Mouse (Mus musculus) MEL (cell line): ENCODE data around the gene Zic2. TPM values are rescaled to one million over a fixed set of nuclear protein-coding genes. Genes with fewer than 3 reads are reported as not detected.

Source experiments
- DNase-seq: peaks from one replicate; pipeline ENCODE4 v3.0.0; 2011; ENCODE audit warnings: low read depth, low spot score
- H3K27ac ChIP-seq: 2 replicates; pipeline ENCODE4 v1.5.1; 2012; ENCODE audit warnings: low read depth, mild to moderate bottlenecking, control low read depth, low read length, moderate library complexity; ENCODE audit not compliant: control insufficient read depth
- H3K27me3 ChIP-seq, 2 experiments: fragments of 150-350 bp in 1 of 2; sonication (generic) in 1 of 2; 2 replicates each; pipeline ENCODE4 v1.6.1; 2012; ENCODE audit warnings: low read length in 2 of 2, mild to moderate bottlenecking in 2 of 2, improper control_type of control experiment in 1 of 2, moderate library complexity in 1 of 2; ENCODE audit not compliant: insufficient read depth in 2 of 2, control insufficient read depth in 1 of 2
- H3K36me3 ChIP-seq, 2 experiments: 2 replicates each; pipeline ENCODE4 v1.6.1; 2012 to 2014; ENCODE audit warnings: low read length in 2 of 2, improper control_type of control experiment in 1 of 2, inconsistent platforms in 1 of 2, mild to moderate bottlenecking in 1 of 2; ENCODE audit not compliant: insufficient read depth in 2 of 2, control insufficient read depth in 1 of 2
- H3K4me1 ChIP-seq, 2 experiments: fragments of 150-350 bp in 1 of 2; sonication (generic) in 1 of 2; 2 replicates each; pipeline ENCODE4 v1.6.1; 2012; ENCODE audit warnings: low read length in 2 of 2, improper control_type of control experiment in 1 of 2, mild to moderate bottlenecking in 1 of 2; ENCODE audit not compliant: insufficient read depth in 2 of 2, control insufficient read depth in 1 of 2
- H3K4me3 ChIP-seq, 2 experiments: fragments of 150-350 bp in 1 of 2; sonication (generic) in 1 of 2; 2 replicates each; pipeline ENCODE4 v1.5.1; 2012; ENCODE audit warnings: low read depth in 2 of 2, low read length in 2 of 2, mild to moderate bottlenecking in 2 of 2, moderate library complexity in 2 of 2, control low read depth in 1 of 2, improper control_type of control experiment in 1 of 2; ENCODE audit not compliant: control insufficient read depth in 1 of 2, insufficient read depth in 1 of 2
- H3K79me2 ChIP-seq: 2 replicates; pipeline ENCODE4 v1.6.1; 2012; ENCODE audit warnings: mild to moderate bottlenecking, low read length, moderate library complexity; ENCODE audit not compliant: control insufficient read depth, poor library complexity, insufficient read depth
- H3K9ac ChIP-seq: 2 replicates; pipeline ENCODE4 v1.6.1; 2012; ENCODE audit warnings: low read depth, mild to moderate bottlenecking, control low read depth, low read length, moderate library complexity; ENCODE audit not compliant: control insufficient read depth, poor library complexity, severe bottlenecking
- H3K9me3 ChIP-seq: fragments of 150-350 bp; sonication (generic); replicated peaks from 2 replicates; pipeline ENCODE4 v1.6.1; 2012; ENCODE audit warnings: mild to moderate bottlenecking, low read length, improper control_type of control experiment, moderate library complexity; ENCODE audit not compliant: insufficient read depth
- BHLHE40 ChIP-seq: IDR thresholded peaks from 2 replicates; pipeline ENCODE4 v1.6.1; 2012; ENCODE audit warnings: low read depth, mild to moderate bottlenecking, inconsistent platforms, low read length, improper control_type of control experiment, borderline replicate concordance
- E2F4 ChIP-seq: IDR thresholded peaks from 2 replicates; pipeline ENCODE4 v1.6.1; 2011; ENCODE audit warnings: low read depth, low read length, improper control_type of control experiment, borderline replicate concordance
- ETS1 ChIP-seq: IDR thresholded peaks from 2 replicates; pipeline ENCODE4 v1.6.1; 2012; ENCODE audit warnings: low read depth, mild to moderate bottlenecking, inconsistent platforms, low read length, improper control_type of control experiment, moderate library complexity
- HCFC1 ChIP-seq: IDR thresholded peaks from 2 replicates; pipeline ENCODE4 v1.6.1; 2012; ENCODE audit warnings: low read depth, mild to moderate bottlenecking, inconsistent platforms, low read length, improper control_type of control experiment, moderate library complexity
- KAT2A ChIP-seq: conservative IDR thresholded peaks from 2 replicates; pipeline ENCODE4 v1.6.1; 2012; ENCODE audit warnings: low read depth, low read length, improper control_type of control experiment, inconsistent platforms
- MAFK ChIP-seq: IDR thresholded peaks from 2 replicates; pipeline ENCODE4 v1.6.1; 2011; ENCODE audit warnings: low read depth, mild to moderate bottlenecking, low read length, improper control_type of control experiment, borderline replicate concordance
- MAZ ChIP-seq: IDR thresholded peaks from 2 replicates; pipeline ENCODE4 v1.6.1; 2012; ENCODE audit warnings: low read depth, mild to moderate bottlenecking, inconsistent platforms, low read length, improper control_type of control experiment
- MEF2A ChIP-seq: IDR thresholded peaks from 2 replicates; pipeline ENCODE4 v1.6.1; 2014; ENCODE audit warnings: low read depth, mild to moderate bottlenecking, inconsistent platforms, low read length, improper control_type of control experiment; ENCODE audit not compliant: poor library complexity, insufficient replicate concordance, severe bottlenecking; ENCODE audit errors: extremely low read depth
- MXI1 ChIP-seq: IDR thresholded peaks from 2 replicates; pipeline ENCODE4 v1.6.1; 2011; ENCODE audit warnings: mild to moderate bottlenecking, low read depth, low read length, improper control_type of control experiment
- MYB ChIP-seq: IDR thresholded peaks from 2 replicates; pipeline ENCODE4 v1.6.1; 2011; ENCODE audit warnings: mild to moderate bottlenecking, low read depth, low read length, improper control_type of control experiment
- MYC ChIP-seq: IDR thresholded peaks from 2 replicates; pipeline ENCODE4 v1.6.1; 2011; ENCODE audit warnings: low read depth, mild to moderate bottlenecking, low read length, improper control_type of control experiment, moderate library complexity
- NRF1 ChIP-seq: IDR thresholded peaks from 2 replicates; pipeline ENCODE4 v1.6.1; 2014; ENCODE audit warnings: low read depth, mild to moderate bottlenecking, inconsistent platforms, low read length, improper control_type of control experiment, moderate library complexity; ENCODE audit not compliant: poor library complexity, insufficient read depth, severe bottlenecking
- POLR2A ChIP-seq, 2 experiments: IDR thresholded peaks; 2 replicates each; pipeline ENCODE4 v1.6.1; 2011 to 2012; ENCODE audit warnings: low read length in 2 of 2, mild to moderate bottlenecking in 2 of 2, control low read depth in 1 of 2, improper control_type of control experiment in 1 of 2, low read depth in 1 of 2, moderate library complexity in 1 of 2; ENCODE audit not compliant: control insufficient read depth in 1 of 2, insufficient read depth in 1 of 2, poor library complexity in 1 of 2
- POLR2AphosphoS2 ChIP-seq: IDR thresholded peaks from 2 replicates; pipeline ENCODE4 v1.6.1; 2011; ENCODE audit warnings: low read length, improper control_type of control experiment
- RCOR1 ChIP-seq: IDR thresholded peaks from 2 replicates; pipeline ENCODE4 v1.6.1; 2012; ENCODE audit warnings: low read depth, mild to moderate bottlenecking, inconsistent platforms, low read length, improper control_type of control experiment
- SIN3A ChIP-seq: IDR thresholded peaks from 2 replicates; pipeline ENCODE4 v1.6.1; 2012; ENCODE audit warnings: low read length, improper control_type of control experiment, inconsistent platforms
- SMC3 ChIP-seq: IDR thresholded peaks from 2 replicates; pipeline ENCODE4 v1.6.1; 2011; ENCODE audit warnings: low read depth, low read length, improper control_type of control experiment
- TCF12 ChIP-seq: IDR thresholded peaks from 2 replicates; pipeline ENCODE4 v1.6.1; 2014; ENCODE audit warnings: low read depth, mild to moderate bottlenecking, inconsistent platforms, low read length, improper control_type of control experiment, moderate library complexity
- USF2 ChIP-seq, 2 experiments: IDR thresholded peaks; 2 replicates each; pipeline ENCODE4 v1.6.1; 2011 to 2012; ENCODE audit warnings: improper control_type of control experiment in 2 of 2, low read length in 2 of 2, borderline replicate concordance in 1 of 2, inconsistent platforms in 1 of 2, low read depth in 1 of 2, mild to moderate bottlenecking in 1 of 2; ENCODE audit not compliant: insufficient read depth in 1 of 2
- ZKSCAN1 ChIP-seq: IDR thresholded peaks from 2 replicates; pipeline ENCODE4 v1.6.1; 2012; ENCODE audit warnings: low read depth, mild to moderate bottlenecking, inconsistent platforms, low read length, improper control_type of control experiment, moderate library complexity
- ZMIZ1 ChIP-seq: IDR thresholded peaks from 2 replicates; pipeline ENCODE4 v1.6.1; 2012; ENCODE audit warnings: low read depth, mild to moderate bottlenecking, inconsistent platforms, low read length, improper control_type of control experiment, moderate library complexity
- ZNF384 ChIP-seq: IDR thresholded peaks from 2 replicates; pipeline ENCODE4 v1.6.1; 2012; ENCODE audit warnings: low read depth, mild to moderate bottlenecking, inconsistent platforms, low read length, improper control_type of control experiment
- polyA plus RNA-seq, 2 experiments: library from polyadenylated mRNA; stranded (reverse) in 1 of 2; unstranded in 1 of 2; fragments of >175 nt in 1 of 2; fragments of >200 nt in 1 of 2; gene quantifications; 2 replicates each; pipeline versions ENCODE4 v1.2.1 to v1.2.4; 2012; ENCODE audit warnings: low replicate concordance in 2 of 2, low read depth in 1 of 2; ENCODE audit not compliant: insufficient read length in 2 of 2, insufficient read depth in 1 of 2, missing spikeins in 1 of 2
- total RNA-seq: library from RNA; depleted of rRNA; stranded (reverse); fragments of 300-350 nt; gene quantifications from 2 replicates; pipeline ENCODE4 v1.2.3, GENCODE M21; 2012

Zic2 gene
- total and polyA plus RNA-seq, 3 experiments: 1.1 TPM; not detected in 2

DNA sequence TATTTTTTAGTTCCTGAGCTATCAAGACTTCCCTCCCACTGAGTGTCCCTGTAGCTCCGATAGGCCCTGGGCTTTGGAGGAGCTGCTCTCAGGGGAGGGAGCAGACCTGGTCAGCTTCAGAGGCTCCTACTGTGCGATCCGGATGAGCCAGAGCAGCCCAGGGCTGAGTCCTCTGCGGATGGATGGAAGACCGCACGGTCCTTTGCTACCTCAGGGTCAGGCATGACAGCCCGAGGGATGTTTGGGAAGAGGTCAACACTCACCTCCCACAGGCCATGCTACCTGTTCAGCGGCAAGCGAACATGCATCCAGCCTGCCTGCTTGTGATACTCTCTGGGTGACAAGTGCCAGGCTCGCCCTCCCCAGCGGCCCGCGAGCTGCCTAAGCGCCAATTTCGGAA, 5.9 kb downstream of the Zic2 start:
- Histone ChIP-seq H3K27ac (no peak overlapping the region), H3K9ac (no peak overlapping the region), H3K79me2 (no peaks in the 10 kb centered on the region), H3K27me3 (no peaks in the 10 kb centered on the region), H3K36me3 (no peaks in the 10 kb centered on the region), H3K4me1 (no peaks in the 10 kb centered on the region), H3K4me3 (no peak overlapping the region), H3K9me3 (no peaks in the 10 kb centered on the region)
- no peak for DNase-seq
- TF ChIP-seq TCF12: no peak
- TF ChIP-seq MEF2A: no peak
- TF ChIP-seq SMC3: no peak
- no peak for TF ChIP-seq MAFK

GRCm38 (mm10) chr14:122482081-122483023, 7.1 kb downstream of the Zic2 start:
- H3K4me1 ChIP-seq: no peaks in the 10 kb centered on the region
- TF ChIP-seq ZMIZ1: no peak
- TF ChIP-seq SIN3A: no peak
- TF ChIP-seq ZNF384: no peak
- no peak for TF ChIP-seq MAFK
- TF ChIP-seq ETS1: no peak
- no peak for TF ChIP-seq ZKSCAN1
- TF ChIP-seq POLR2AphosphoS2: no peak
- TF ChIP-seq KAT2A: no peak
- no peak for TF ChIP-seq RCOR1
- TF ChIP-seq E2F4: no peak
- TF ChIP-seq, all 39 proteins: peak for 0
- Histone ChIP-seq H3K79me2 (no peaks in the 10 kb centered on the region), H3K36me3 (no peaks in the 10 kb centered on the region), H3K4me3 (no peak overlapping the region), H3K27me3 (no peaks in the 10 kb centered on the region), H3K9me3 (no peaks in the 10 kb centered on the region), H3K27ac (no peak overlapping the region), H3K9ac (no peak overlapping the region)
- no peak for DNase-seq

- Histone ChIP-seq H3K4me3 (no peak overlapping the region), H3K27me3 (no peaks in the 10 kb centered on the region), H3K36me3 (no peaks in the 10 kb centered on the region), H3K4me1 (no peaks in the 10 kb centered on the region), H3K9ac (no peak overlapping the region), H3K27ac (no peak overlapping the region), H3K79me2 (no peaks in the 10 kb centered on the region), H3K9me3 (no peaks in the 10 kb centered on the region)
- DNase-seq: no peak
- TF ChIP-seq ZMIZ1 (no peak), ETS1 (no peak), HCFC1 (no peak), POLR2A (IDR thresholded peaks at IDR 0.05; ENCODE audit: control insufficient read depth in 1 of 2, insufficient read depth in 1 of 2, low read depth in 1 of 2, low read length in 2 of 2, poor library complexity in 1 of 2) (no peak), USF2 (IDR thresholded peaks at IDR 0.05; ENCODE audit: borderline replicate concordance in 1 of 2, insufficient read depth in 1 of 2, low read depth in 1 of 2, low read length in 2 of 2) (no peak), MAFK (no peak), MAZ (no peak), ZKSCAN1 (no peak), BHLHE40 (no peak), KAT2A (no peak), NRF1 (no peak), MXI1 (no peak), MYC (no peak), MYB (no peak)
Measured at GRCm38 (mm10) chr14:122483024-122483385, 7.8 kb downstream of the Zic2 start.
